Mouse (Mus musculus): ENCODE measurements around the gene Prn.
A peak's percentile ranks its signal among the peaks of the same experiment; 100 is the strongest.

Prn gene

DNA sequence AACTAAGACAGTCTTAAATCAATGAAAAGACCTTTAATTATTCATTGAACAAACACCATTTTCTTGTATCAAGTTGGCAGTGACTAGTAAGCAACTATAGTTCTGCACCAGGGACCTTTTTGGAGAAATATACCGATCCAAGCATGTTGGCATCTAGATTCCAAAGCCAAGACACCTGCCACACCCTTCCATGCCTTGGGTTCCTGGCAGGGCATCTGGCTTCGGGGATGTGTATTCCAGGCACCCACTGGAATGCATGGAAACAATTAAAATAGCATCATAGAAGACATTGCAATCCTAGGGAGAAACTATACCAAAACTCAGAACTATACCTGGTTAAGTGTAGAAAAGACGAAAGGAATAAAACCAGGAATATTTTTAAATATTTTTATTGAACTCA lies 3.5 kb upstream of the Prn start:
- DNase-seq (ENCODE audit: extremely low spot score, low spot score): no peak

DNA sequence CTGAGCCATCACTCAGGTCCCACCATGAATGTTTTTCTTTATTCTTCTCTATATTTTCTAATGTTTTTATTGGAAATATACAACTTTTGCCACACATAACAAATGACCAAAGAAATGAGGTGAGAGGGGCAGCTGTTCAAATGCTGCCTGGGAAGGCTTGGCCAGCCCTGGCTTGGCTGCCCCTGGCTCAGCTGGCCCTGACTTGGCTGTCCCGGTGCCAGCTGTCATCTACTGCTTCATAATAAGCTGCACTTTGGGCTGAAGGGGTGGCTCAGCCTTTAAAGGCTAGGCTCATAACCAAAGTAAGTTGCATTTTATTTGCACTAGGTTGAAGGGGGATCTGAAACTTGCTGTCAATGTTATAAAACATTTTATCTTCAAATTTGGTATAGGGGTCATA lies 2.9 kb upstream of the Prn start:
- DNase-seq (ENCODE audit: extremely low spot score, low spot score): no peak

DNA sequence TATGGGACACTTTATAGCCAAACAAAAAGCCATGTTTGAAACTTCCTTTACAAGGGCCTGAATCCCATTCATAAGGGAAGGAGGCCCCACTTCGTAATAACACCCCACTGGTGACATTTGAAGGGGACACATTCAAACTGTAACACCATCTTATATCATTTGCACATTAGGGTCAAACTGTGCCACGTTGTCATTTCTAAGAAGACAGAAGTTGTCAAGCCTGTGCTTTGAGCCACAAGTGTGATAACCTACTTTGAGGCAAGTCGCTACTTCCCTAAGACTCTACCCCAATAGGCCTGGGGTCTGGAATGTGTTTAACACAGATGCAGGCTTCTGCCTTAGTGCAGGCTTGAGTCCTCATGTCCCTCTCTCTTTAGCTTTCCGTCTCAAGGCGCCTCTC lies 2.4 kb upstream of the Prn start:
- DNase-seq (ENCODE audit: extremely low spot score, low spot score): no peak

DNA sequence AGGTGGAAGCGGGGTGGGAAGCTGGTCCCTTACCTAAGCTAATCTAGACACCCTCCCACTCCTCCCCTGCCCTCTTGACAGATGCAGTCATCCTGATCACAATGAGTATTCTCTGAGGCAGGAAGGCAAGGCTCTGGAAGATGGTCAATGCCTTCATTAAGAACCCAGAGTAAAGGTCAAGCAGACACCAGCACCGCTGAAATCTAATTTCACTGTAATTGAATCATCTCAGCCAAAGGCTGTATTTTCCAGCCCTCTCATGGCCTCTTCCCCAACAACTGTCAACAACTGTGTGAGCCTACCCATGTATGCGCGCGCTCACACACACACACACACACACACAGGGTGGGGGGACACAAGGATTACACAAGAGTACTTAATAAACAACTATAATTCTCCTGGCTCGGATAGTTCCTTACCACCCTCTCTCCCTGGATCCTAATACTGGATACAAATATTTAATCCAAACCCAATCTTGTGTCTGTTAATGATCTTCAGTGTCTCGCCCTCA lies 1.4 kb upstream of the Prn start:
- no peak for DNase-seq (ENCODE audit: extremely low spot score, low spot score)

DNA sequence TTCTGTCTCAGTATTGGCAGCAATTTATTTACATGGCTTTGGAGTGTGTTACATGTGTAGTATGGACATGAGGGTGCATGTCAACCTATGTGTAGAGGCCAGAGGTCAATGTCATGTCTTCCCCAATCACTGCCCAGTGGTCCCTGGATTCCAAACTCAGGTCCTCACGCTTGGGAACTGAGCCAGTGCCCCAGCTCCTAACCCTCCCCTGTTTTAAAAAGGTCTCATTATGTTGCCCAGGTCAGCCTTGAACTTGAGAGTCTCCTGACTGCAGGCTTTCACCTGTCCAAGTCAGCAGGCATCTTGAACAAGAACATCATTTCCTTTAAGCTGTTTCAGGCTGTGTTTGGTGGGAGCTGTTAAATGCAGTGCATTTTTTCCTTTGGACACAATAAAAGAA lies 851 bp upstream of the Prn start:
- DNase-seq (ENCODE audit: extremely low spot score, low spot score): no peak

DNA sequence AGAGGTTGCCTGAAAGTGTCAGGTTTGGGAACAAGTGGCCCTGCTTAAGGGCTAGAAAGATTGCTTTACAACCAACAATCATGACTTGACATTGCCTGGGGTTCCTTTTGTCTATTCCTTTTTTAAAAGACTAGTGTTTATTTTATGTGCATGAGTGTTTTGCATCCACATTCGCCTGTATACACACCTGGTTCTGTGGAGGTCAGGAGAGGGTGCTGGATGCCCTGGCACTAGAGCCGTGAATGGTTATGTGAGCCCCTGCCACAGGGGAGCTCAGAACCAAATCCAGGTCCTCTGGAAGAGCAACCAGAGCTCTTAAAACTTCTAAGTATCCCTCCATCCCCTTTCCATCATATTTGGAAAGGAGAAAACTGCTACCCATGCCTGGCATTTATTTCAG lies 1.1 kb downstream of the Prn start:
- no peak for DNase-seq (ENCODE audit: extremely low spot score, low spot score)

DNA sequence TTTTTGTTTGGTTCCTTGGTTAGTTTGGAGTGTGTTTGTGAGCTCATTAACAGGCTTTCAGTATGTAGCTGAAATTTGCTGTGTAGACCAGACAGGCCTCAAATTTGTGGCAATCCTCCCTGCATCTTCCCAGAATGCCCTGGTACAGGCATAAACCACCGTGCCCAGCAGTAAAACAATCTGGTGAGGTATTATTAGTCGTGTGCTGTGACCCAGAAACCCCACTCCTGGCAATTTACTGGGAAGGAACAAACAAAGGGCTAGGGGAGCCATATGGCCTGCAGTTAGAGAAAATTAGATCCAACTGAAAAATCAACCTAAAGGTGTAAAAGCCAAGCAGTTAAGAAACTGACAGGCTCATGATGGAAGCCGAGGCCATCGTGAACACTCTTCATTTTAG lies 1.6 kb downstream of the Prn start:
- DNase-seq (ENCODE audit: extremely low spot score, low spot score): no peak

DNA sequence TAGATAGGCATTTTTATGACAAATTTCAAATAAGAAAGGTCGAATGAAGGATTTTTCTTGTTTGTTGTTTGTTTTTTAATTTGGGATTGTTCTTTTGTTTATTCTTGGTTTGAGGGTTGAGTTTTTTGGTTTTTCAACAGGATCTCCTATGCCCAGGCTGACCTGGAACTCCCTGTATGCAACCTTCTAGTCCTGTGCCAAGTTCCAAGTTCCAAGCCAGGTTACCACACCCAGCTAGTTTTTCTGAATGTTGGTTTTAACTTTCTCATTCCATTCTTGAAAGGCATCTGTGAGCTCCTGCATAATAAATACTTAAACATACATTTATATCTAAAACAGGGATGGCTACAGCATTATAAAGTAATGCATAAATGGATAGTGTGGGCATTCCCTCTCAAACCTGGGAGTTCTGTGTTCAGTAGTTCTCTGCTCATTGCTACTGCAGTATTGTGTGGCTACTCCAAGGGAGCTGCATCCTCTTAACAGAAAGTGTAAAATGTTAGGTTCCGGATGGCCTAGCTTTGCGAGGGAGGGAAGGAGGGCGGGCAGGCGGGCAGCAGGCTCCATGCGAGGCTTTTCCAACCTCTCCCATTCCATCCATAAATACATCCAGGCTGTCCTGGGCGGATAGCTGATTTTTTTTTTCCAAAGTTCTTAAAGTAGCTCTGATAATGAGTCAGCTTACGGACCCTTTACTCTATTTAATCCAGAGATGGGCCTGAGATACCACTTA lies 2.9 kb downstream of the Prn start:
- DNase-seq (ENCODE audit: extremely low spot score, low spot score): no peak

DNA sequence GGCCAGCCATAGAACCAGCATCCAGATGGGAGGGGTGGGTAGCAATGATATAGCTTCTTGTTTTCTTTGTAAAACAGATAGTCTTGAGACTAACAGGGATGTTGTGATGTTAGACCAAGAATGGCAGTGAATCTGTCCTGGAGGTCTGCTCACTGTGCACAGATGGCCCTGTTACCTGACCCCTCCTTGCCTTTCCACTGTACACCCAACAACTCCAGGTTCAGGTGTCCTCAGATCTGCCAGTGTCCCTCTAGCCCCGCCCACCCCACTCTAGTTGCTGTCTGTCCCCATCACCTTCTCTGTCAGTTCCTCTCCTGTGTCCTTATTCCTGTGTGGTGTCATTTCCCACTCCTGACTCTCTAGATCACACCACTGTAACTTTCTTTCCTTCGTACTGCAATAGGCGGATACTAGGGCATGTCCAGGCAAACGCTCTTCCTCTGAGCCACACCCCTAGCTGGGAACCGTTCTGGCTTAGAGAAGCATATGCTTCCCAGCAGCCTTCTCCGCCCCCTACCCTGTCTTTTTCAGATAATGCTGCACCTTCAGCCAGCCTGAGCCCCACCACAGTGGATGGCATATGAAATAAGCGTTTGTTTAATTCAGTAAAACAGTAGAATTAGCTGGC lies 22.6 kb downstream of the Prn start:
- DNase-seq (ENCODE audit: extremely low spot score, low spot score): no peak

DNA sequence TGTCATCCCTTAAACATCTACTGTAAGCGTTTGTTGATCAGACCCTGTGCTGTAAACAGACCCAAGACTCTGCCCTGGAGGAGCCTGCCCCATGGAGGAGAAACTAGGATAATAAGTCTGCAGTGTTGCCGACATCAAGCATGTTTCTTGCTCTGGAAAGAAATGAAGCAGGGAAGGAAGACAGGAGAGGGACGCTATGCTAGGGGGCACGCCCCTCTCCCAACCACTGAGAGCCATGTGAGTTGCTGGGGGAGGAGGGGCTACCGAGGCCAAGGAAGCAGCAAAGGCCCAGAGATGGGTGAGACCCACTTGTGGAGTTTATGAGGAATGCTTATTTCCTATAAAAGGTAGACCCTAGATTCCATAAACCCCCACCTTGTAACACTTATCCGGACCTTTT lies 23.3 kb downstream of the Prn start:
- DNase-seq (ENCODE audit: extremely low spot score, low spot score): no peak

DNA sequence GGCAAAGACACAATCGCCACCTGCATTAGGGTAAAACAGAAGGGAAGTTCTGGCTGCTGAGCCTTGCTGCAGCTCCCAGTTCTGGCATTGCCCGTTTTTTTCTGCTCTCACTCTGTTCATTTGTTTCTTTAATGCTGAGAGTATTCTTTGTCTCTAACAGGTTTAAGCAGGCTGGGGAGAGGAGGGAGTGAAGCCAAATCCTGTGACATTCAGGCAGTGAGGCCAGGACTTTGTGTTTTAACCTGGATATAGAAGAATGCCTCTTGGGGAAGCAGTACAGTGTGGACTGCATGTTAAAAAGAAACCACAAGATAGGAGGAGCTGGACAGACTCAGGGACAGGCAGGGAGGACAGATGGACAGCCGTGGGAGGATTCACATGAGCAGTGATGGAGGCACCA lies 23.8 kb downstream of the Prn start:
- DNase-seq (ENCODE audit: extremely low spot score, low spot score): no peak

DNA sequence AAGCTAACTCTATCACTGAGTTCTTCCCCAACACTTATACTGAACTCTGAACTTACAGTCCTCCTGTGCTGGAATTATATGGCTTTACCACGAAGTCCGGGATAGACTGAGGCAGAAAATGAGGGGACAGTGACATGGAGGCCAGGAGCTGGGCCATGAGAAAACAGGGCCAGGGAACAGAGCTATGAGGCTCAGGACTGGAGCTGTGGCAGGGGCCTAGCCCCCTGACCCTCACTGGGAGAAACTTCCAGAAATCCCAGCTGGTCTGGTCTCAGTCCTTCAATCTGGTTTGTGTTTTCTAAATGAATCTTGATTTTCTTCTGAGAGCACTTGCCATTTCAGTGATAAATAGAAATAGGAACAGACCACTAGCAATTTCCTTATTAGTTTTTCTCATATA lies 24.5 kb downstream of the Prn start:
- DNase-seq (ENCODE audit: extremely low spot score, low spot score): no peak

DNA sequence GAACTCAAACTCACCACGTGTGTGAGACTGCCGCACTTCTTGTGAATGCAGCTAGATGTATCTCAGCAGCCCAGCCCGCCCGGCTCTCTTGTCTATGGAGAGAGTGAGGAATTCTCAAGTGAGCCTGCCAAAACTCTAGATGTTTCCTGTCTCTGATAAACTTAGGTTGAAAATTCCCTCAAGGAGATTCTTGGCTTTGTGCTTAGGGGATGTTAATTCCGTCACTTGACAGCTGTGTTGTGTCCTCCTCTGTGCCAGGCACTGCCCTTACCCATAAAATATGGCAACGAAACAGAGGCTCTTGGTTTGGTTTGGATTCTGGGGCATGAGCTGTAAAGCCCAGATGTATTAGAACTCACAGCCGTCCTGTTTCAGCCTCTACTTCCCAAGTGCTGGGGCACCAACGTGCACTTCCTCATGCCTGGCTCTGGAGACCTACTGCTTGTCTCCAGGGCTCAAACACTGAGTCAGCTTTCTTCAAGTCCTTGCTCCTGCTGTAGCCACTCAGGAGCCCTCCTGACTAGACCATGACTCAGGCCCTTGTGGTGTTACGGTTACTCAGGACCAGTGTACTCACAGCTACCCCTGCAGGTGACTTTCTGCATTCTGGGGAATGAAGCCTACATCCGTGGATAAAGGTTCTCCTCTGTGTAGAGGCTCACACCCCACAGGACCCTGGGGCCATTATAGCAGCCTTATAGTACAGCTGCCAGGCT lies 25.8 kb downstream of the Prn start:
- no peak for DNase-seq (ENCODE audit: extremely low spot score, low spot score)

DNA sequence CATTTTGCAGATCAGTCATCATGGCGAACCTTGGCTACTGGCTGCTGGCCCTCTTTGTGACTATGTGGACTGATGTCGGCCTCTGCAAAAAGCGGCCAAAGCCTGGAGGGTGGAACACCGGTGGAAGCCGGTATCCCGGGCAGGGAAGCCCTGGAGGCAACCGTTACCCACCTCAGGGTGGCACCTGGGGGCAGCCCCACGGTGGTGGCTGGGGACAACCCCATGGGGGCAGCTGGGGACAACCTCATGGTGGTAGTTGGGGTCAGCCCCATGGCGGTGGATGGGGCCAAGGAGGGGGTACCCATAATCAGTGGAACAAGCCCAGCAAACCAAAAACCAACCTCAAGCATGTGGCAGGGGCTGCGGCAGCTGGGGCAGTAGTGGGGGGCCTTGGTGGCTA lies 26.7 kb downstream of the Prn start:
- DNase-seq (ENCODE audit: extremely low spot score, low spot score): no peak

DNA sequence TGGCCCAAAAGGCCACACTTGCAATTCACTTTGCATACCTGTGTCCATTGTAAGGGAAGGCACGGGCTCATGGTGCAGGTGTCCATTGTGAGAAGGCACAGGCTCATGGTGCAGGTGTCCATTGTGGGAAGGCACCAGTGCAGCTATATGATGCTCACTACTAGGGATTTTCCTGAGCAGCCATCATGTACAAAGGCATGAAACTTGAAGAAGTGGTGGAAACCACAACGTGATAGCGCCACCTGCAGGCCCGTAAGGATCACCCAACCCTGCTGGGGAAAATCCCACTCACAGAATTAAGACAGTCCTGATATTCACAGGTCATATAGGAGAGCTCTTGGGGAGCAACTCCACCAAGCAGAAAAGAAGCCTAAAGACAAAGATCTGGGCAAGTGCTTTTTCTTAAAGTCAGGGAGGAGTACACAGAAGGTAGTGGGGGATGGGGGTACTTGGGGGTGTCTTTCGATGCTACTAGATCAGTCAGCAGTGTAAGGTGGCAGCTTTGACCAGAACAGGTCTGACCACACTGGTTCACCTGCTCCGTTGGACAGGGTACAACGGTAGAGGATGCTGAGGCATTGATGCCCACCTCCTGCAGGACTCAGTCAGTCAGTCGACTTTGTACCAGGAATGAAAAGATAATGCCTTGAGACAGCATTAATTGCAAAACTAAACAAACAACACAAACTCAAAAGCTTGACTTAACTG lies 29.8 kb downstream of the Prn start:
- DNase-seq (ENCODE audit: extremely low spot score, low spot score): peak; percentile 42

DNA sequence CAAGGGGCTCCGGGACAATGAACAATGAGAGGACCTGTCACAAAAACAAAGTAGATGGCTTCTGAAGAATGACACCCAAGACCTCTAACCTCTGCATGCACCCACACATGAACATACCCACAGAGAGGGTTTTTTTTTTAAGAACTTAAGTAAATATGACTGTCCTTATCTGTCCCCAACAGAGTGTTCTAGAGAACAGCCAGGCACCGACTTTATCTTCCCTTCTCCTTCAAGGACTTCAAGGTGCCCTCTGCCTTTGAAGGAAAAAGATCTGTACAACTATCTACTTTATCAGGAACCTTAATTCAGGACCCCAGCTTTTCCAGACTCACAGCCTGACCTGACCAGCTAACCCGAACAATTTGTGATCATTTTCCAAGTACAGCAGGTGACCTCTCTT lies 30.7 kb downstream of the Prn start:
- no peak for DNase-seq (ENCODE audit: extremely low spot score, low spot score)

DNA sequence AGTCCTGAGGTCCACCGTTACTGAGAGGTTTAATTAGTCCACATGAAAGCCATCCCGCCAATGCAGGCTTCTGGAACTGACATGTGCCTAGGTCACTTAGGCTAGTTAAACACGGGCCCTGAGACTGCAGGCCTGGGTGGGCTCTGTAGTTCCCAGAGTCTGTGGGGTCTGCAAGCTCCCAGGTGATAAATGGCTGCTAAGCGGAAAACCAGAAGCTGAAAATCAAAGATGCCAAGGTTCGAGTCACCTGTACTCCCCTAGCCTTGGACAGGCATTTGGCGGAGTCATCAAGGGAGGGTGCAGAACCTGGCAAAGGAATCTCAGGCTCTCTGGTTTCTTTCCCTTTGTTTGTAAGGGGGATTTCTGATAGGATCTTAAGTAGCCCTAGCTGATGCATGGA lies 31.7 kb downstream of the Prn start:
- no peak for DNase-seq (ENCODE audit: extremely low spot score, low spot score)

DNA sequence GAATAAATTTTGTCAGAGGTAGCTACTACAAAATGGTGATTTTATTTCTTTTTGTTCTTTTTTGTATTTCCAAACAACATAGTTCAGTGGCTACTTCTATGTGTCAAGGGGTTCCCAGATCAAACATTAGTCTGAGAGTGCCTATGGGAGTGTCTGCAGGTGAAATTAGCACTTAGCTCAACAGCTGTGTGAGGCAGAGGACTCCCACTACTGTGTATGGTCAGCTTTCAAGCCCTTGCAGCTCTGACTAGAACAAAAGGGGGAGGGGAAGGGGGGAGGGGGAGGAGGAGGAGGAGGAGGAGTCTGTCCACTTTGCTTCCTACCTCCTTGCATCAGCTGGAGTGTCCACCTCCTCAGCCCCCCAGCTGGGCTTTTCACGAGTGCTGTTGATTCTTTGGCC lies 34.6 kb downstream of the Prn start:
- no peak for DNase-seq (ENCODE audit: extremely low spot score, low spot score)

DNA sequence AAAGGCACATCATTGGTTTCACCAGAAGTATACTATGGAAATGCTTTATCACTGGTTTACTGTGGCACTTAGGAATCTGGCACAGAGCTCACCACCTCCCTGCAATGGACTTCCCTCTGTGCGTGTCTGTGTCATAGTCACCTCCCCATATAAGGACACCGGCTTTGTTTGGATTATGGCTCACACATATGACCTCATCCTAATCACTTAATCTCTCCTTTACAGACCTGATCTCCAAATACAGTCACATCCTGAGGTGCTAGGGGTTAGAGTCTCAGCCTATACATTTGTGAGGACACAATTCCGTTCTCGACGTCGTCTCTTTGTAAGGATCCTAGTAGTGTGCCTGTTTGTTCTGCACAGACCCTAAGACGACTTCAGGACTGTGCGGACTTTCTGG lies 35.5 kb downstream of the Prn start:
- DNase-seq (ENCODE audit: extremely low spot score, low spot score): no peak

DNA sequence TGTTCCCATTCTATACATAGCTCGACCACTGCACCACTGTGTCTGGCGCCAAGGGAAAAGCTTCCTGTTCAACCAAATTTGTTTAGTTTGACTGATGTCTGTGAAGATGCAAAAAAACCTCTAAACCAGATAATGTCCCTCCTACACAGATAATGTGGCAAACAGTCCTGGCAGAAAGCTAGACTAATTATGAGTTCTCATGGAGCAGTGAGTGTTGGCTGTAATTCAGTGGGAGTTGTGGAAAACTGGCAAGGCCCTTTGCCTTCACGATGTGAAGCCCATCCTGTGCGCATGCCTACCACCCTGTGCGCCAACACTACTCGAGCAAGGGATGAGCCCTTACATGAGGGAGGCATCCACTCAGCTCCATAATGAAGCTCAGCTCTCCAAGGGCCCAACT lies 36.0 kb downstream of the Prn start:
- no peak for DNase-seq (ENCODE audit: extremely low spot score, low spot score)

DNA sequence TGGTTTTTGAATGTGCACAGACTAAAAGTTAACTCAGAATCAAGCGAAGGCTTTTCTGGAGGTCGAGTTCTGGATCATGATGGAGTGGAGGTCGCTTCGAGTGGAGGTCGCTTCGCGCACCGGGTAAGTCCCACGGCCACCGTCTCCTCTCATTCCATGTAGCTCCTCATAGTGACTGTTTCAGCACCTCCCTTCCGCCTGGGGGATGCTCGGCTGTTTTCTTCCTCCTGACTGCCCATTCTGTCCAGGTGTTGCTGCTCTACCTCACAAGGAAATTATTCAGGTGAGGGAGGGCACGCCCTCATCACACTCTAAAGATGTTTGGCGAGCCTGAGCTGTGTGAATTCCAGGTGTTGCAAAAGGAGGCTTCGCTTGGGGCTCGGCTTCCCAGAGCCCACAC lies 36.6 kb downstream of the Prn start:
- DNase-seq (ENCODE audit: extremely low spot score, low spot score): no peak

DNA sequence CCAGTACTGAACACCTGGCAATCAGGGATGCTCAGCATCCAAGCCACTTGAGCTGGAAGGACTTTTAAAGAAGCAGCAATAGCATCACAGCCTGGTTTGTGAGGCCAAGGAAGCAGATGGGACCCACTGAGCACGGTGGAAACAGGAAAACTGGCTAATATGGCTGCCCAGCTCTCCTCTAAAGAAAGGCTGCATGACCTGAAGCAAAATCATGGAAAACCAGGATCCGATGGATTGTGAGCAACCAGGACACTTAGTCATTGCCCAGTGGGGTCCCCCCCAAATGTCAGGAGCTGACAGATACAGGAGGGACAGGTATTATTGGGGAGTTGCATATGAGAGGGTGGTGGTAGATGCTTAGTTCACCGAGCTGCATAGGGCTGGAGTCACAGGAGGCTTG lies 38.4 kb downstream of the Prn start:
- no peak for DNase-seq (ENCODE audit: extremely low spot score, low spot score)
